ENCODE assay signal across 20 mouse cellular contexts in the genomic region with DNA sequence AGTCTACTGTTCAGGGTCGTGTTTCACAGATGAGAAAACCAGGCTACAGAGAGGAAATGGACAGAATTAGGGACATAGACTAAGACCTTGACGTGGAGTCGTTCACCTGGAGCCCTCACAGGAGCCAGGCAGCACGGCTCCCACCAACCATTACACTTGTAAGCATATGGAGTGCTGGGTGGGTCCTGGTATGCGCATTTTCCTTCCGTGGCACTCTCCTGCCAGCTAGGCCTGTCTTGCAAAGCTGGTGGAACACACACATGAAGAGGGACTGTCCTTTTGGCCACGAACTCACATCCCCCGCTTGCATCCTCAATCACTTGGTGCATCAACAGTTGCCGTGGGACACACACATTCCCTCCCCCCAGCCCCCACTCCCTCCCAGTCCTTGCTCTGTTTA. TPM values are rescaled to one million over a fixed set of nuclear protein-coding genes. Genes with fewer than 3 reads are reported as not detected.
DNase-seq lines count a peak whose midpoint lies in the region; ATAC-seq and TF ChIP-seq lines count a peak whose summit lies in the region.
"Had no signal": no experiment of that assay in that cellular context is flagged by ENCODE, and none has a peak within 500 bp of the region (broad histone marks: within the 10 kb centered on the region; RNA-seq: fewer than 3 reads in every experiment).

No protein-coding gene starts in this region.

- peaks cover 90% of the 10 kb centered on the region for H3K36me3 ChIP-seq in heart, embryonic 13.5 days
- peaks cover 14% of the 10 kb centered on the region for H3K36me3 ChIP-seq in heart, embryonic 11.5 days (ENCODE audit: control insufficient read depth, insufficient read depth, low read length)
- H3K36me3 ChIP-seq in lung, postnatal 0 days (ENCODE audit: insufficient read depth, low read length) = peaks cover 23% of the 10 kb centered on the region; the same call in 1 of the 2 replicates
- H3K36me3 ChIP-seq in midbrain, embryonic 11.5 days (ENCODE audit: control insufficient read depth, insufficient read depth, low read length) = peaks cover 14% of the 10 kb centered on the region; the same call in 1 of the 2 replicates
- H3K36me3 ChIP-seq in midbrain, embryonic 14.5 days (ENCODE audit: control insufficient read depth, insufficient read depth, low read length) = peaks cover 53% of the 10 kb centered on the region
- H3K36me3 ChIP-seq in limb, embryonic 10.5 days = peaks cover 97% of the 10 kb centered on the region
- H3K36me3 ChIP-seq in forebrain, embryonic 12.5 days (replicated peaks) = peaks cover 87% of the 10 kb centered on the region

- TF ChIP-seq EP300 in lung, postnatal 0 days (IDR thresholded peaks at IDR 0.05) = no peak

- no peak overlapping the region for H3K4me3 ChIP-seq in heart, embryonic 13.5 days
- no peak overlapping the region for H3K4me3 ChIP-seq in heart, embryonic 11.5 days (ENCODE audit: low read depth, low read length)
- H3K4me3 ChIP-seq in lung, postnatal 0 days (ENCODE audit: low read depth, low read length) = no peak overlapping the region
- no peak overlapping the region for H3K4me3 ChIP-seq in midbrain, embryonic 11.5 days (ENCODE audit: low read depth, low read length)
- H3K4me3 ChIP-seq in midbrain, embryonic 14.5 days (replicated peaks; ENCODE audit: low read depth, low read length) = no peak overlapping the region
- H3K4me3 ChIP-seq in limb, embryonic 10.5 days = no peak overlapping the region
- H3K4me3 ChIP-seq in forebrain, embryonic 12.5 days (replicated peaks) = no peak overlapping the region

- 76% methylated on average over 9 of the region's 9 CpGs for WGBS in heart, embryonic 13.5 days
- WGBS in heart, embryonic 11.5 days (ENCODE audit: insufficient replicate concordance) = 80% methylated on average over 9 of the region's 9 CpGs
- 53% methylated on average over 9 of the region's 9 CpGs for WGBS in lung, postnatal 0 days
- WGBS in midbrain, embryonic 11.5 days = 84% methylated on average over 9 of the region's 9 CpGs
- WGBS in midbrain, embryonic 14.5 days = 75% methylated on average over 9 of the region's 9 CpGs
- 79% methylated on average over 9 of the region's 9 CpGs for WGBS in limb, embryonic 10.5 days
- 82% methylated on average over 9 of the region's 9 CpGs for WGBS in forebrain, embryonic 12.5 days

- H3K27ac ChIP-seq in heart, embryonic 13.5 days (replicated peaks) = no peak overlapping the region
- no peak overlapping the region for H3K27ac ChIP-seq in heart, embryonic 11.5 days (ENCODE audit: low read depth, low read length)
- H3K27ac ChIP-seq in lung, postnatal 0 days (ENCODE audit: low read length) = peak overlapping the region; percentile 62; the same call in 1 of the 2 replicates
- H3K27ac ChIP-seq in midbrain, embryonic 11.5 days (ENCODE audit: low read depth, low read length) = no peak overlapping the region
- no peak overlapping the region for H3K27ac ChIP-seq in midbrain, embryonic 14.5 days (replicated peaks; ENCODE audit: low read depth, low read length)
- H3K27ac ChIP-seq in limb, embryonic 10.5 days = 0 out of 2 replicates have a peak overlapping the region, but pooled peaks have one; percentile 20
- no peak overlapping the region for H3K27ac ChIP-seq in forebrain, embryonic 12.5 days

- H3K4me1 ChIP-seq in heart, embryonic 13.5 days = peaks cover 16% of the 10 kb centered on the region
- H3K4me1 ChIP-seq in heart, embryonic 11.5 days (ENCODE audit: control insufficient read depth, insufficient read depth, low read length) = peaks cover 6% of the 10 kb centered on the region; the same call in 1 of the 2 replicates
- peaks cover 3% of the 10 kb centered on the region; the same call in 1 of the 2 replicates for H3K4me1 ChIP-seq in lung, postnatal 0 days (ENCODE audit: insufficient read depth, low read depth, low read length)
- H3K4me1 ChIP-seq in midbrain, embryonic 11.5 days (ENCODE audit: control insufficient read depth, insufficient read depth, low read length) = no peaks in the 10 kb centered on the region
- no peaks in the 10 kb centered on the region for H3K4me1 ChIP-seq in midbrain, embryonic 14.5 days (ENCODE audit: control insufficient read depth, insufficient read depth, low read length)
- peaks cover 11% of the 10 kb centered on the region for H3K4me1 ChIP-seq in limb, embryonic 10.5 days
- no peaks in the 10 kb centered on the region for H3K4me1 ChIP-seq in forebrain, embryonic 12.5 days

- peak; percentile 40 for DNase-seq in lung, postnatal 0 days (ENCODE audit: low spot score)
- DNase-seq in lung, adult 18-20 months = no peak
- DNase-seq in midbrain, embryonic 11.5 days (ENCODE audit: low spot score, missing footprints) = peak; percentile 62
- no peak for DNase-seq in midbrain, embryonic 14.5 days
- no peak for DNase-seq in limb, embryonic 10.5 days (ENCODE audit: low spot score)
- DNase-seq: adrenal gland, adult 8-10 months; adrenal gland, postnatal 14 days; adrenal gland, postnatal 36 days; cerebellum, adult 11-12 months; cerebellum, adult 2 months; cerebellum, adult 9-10 months; cerebellum, postnatal 25 days had no signal

- H3K9ac ChIP-seq in heart, embryonic 13.5 days = 0 out of 2 replicates have a peak overlapping the region, but pooled peaks have one; percentile 25
- H3K9ac ChIP-seq in heart, embryonic 11.5 days (ENCODE audit: low read depth, low read length) = no peak overlapping the region
- H3K9ac ChIP-seq in lung, postnatal 0 days (replicated peaks; ENCODE audit: low read depth) = no peak overlapping the region
- no peak overlapping the region for H3K9ac ChIP-seq in midbrain, embryonic 11.5 days (ENCODE audit: low read length)
- H3K9ac ChIP-seq in midbrain, embryonic 14.5 days (replicated peaks; ENCODE audit: low read length) = no peak overlapping the region
- H3K9ac ChIP-seq in forebrain, embryonic 12.5 days = no peak overlapping the region

- H3K9me3 ChIP-seq in heart, embryonic 13.5 days = no peaks in the 10 kb centered on the region
- no peaks in the 10 kb centered on the region for H3K9me3 ChIP-seq in heart, embryonic 11.5 days (replicated peaks; ENCODE audit: control insufficient read depth, low read length)
- H3K9me3 ChIP-seq in lung, postnatal 0 days (ENCODE audit: low read length) = no peaks in the 10 kb centered on the region
- no peaks in the 10 kb centered on the region for H3K9me3 ChIP-seq in midbrain, embryonic 11.5 days (ENCODE audit: control insufficient read depth, low read length)
- H3K9me3 ChIP-seq in midbrain, embryonic 14.5 days (ENCODE audit: control insufficient read depth, low read length) = no peaks in the 10 kb centered on the region
- no peaks in the 10 kb centered on the region for H3K9me3 ChIP-seq in limb, embryonic 10.5 days (replicated peaks)
- no peaks in the 10 kb centered on the region for H3K9me3 ChIP-seq in forebrain, embryonic 12.5 days
- H3K9me3 ChIP-seq: G1E had no signal

- no peaks in the 10 kb centered on the region for H3K27me3 ChIP-seq in heart, embryonic 13.5 days (replicated peaks)
- no peaks in the 10 kb centered on the region for H3K27me3 ChIP-seq in heart, embryonic 11.5 days (ENCODE audit: control insufficient read depth, insufficient read depth, low read length)
- H3K27me3 ChIP-seq in lung, postnatal 0 days (replicated peaks; ENCODE audit: insufficient read depth, low read length) = no peaks in the 10 kb centered on the region
- H3K27me3 ChIP-seq in midbrain, embryonic 11.5 days (ENCODE audit: control insufficient read depth, insufficient read depth, low read length) = no peaks in the 10 kb centered on the region
- no peaks in the 10 kb centered on the region for H3K27me3 ChIP-seq in midbrain, embryonic 14.5 days (ENCODE audit: control insufficient read depth, insufficient read depth, low read length)
- no peaks in the 10 kb centered on the region for H3K27me3 ChIP-seq in limb, embryonic 10.5 days (ENCODE audit: low read depth, poor library complexity, severe bottlenecking)
- H3K27me3 ChIP-seq in forebrain, embryonic 12.5 days = no peaks in the 10 kb centered on the region
- H3K27me3 ChIP-seq: Patski had no signal

- TF ChIP-seq CTCF in lung, postnatal 0 days (IDR thresholded peaks at IDR 0.05) = no peak

- H3K4me2 ChIP-seq in heart, embryonic 13.5 days = no peak overlapping the region
- no peak overlapping the region for H3K4me2 ChIP-seq in heart, embryonic 11.5 days
- H3K4me2 ChIP-seq in lung, postnatal 0 days (replicated peaks; ENCODE audit: low read depth, low read length) = no peak overlapping the region
- H3K4me2 ChIP-seq in midbrain, embryonic 11.5 days = no peak overlapping the region
- H3K4me2 ChIP-seq in midbrain, embryonic 14.5 days (ENCODE audit: low read length) = no peak overlapping the region
- H3K4me2 ChIP-seq in forebrain, embryonic 12.5 days = no peak overlapping the region

- ATAC-seq in heart, embryonic 13.5 days (ENCODE audit: extremely low read depth, insufficient number of reproducible peaks, low FRiP score, low TSS enrichment) = no peak
- ATAC-seq in heart, embryonic 11.5 days (replicated peaks; ENCODE audit: insufficient number of reproducible peaks, low FRiP score, low TSS enrichment) = no peak
- peak; percentile 64 for ATAC-seq in lung, postnatal 0 days
- ATAC-seq in midbrain, embryonic 11.5 days (ENCODE audit: low FRiP score) = no peak
- ATAC-seq in midbrain, embryonic 14.5 days (ENCODE audit: low FRiP score, low TSS enrichment) = no peak
- no peak for ATAC-seq in forebrain, embryonic 12.5 days (ENCODE audit: low FRiP score)
- ATAC-seq: activated CD4-positive, CD25-positive, alpha-beta regulatory T cell, adult 4 months; forebrain, embryonic 14.5 days; forebrain, embryonic 16.5 days; Patski had no signal

RNA-seq across cellular contexts. Expression of a gene that starts 22.4 kb away (rescaled TPM):
- 9.3 and 10.3 TPM in 2 replicates for polyA plus RNA-seq in heart, embryonic 13.5 days (2015; fragmentation: Nextera tagmentation; extraction: Ambion mirVana)
- polyA plus RNA-seq in heart, embryonic 11.5 days (2014; fragmentation: Nextera tagmentation; extraction: Ambion mirVana) = 10.3 and 10.9 TPM in 2 replicates
- polyA plus RNA-seq in lung, postnatal 0 days (2015; fragmentation: Nextera tagmentation; extraction: Ambion mirVana) = 13.9 and 17.7 TPM in 2 replicates
- polyA plus RNA-seq in midbrain, embryonic 11.5 days (2014; fragmentation: Nextera tagmentation; extraction: Ambion mirVana) = 17.7 and 21.2 TPM in 2 replicates
- 23.4 and 25.0 TPM in 2 replicates for polyA plus RNA-seq in midbrain, embryonic 14.5 days (2014; fragmentation: Nextera tagmentation; extraction: Ambion mirVana)
- polyA plus RNA-seq in limb, embryonic 10.5 days (2016; fragmentation: Nextera tagmentation; extraction: Ambion mirVana) = 23.5 and 26.5 TPM in 2 replicates
- 24.8 and 25.6 TPM in 2 replicates for polyA plus RNA-seq in forebrain, embryonic 12.5 days (2016; fragmentation: Nextera tagmentation; extraction: Ambion mirVana)

Comparison
In these comparisons a context has a peak if more than half of its experiments do, and no peak if none do; other contexts are left out.
1. DNase-seq: peak in lung, postnatal 0 days (single experiment) and midbrain, embryonic 11.5 days (single experiment); none in lung, adult 18-20 months (0 of 2), midbrain, embryonic 14.5 days (single experiment) and limb, embryonic 10.5 days (single experiment).
2. H3K27ac ChIP-seq: peak in lung, postnatal 0 days (single experiment) and limb, embryonic 10.5 days (single experiment); none in heart, embryonic 13.5 days (single experiment), heart, embryonic 11.5 days (single experiment), midbrain, embryonic 11.5 days (single experiment), midbrain, embryonic 14.5 days (single experiment) and forebrain, embryonic 12.5 days (single experiment).